Mouse (Mus musculus): ENCODE measurements around the gene Tacr2.
A peak's percentile ranks its signal among the peaks of the same experiment; 100 is the strongest.

The Tacr2 gene

DNA sequence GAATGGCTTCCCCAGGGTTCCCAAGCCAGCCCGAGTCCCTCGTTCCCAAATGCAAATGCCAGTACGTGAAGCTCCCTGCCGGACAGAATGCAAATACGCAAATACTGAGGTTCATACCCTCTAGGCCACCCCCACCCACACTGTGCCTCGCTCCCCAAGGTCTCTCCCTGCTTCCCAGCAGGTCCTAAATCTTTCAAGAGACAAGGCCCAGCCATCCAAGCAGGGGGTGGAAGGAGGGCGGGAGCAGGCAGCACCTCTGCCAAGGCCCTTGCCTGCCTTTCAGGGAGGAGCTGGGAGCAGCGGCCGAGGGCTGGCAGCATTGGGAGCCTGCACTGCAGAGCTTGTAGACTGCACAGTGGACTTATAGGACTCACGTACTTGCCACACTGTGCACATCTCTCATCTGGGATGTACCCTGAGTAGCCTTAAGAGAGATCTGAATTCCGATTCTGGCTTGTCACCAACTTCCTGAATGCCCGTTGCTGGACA lies at the start of gene Tacr2:
TSS of gene Tacr2 (plus strand) at position 439 of the 489 bp plus-strand sequence.
- DNase-seq (ENCODE audit: low spot score in 2 of 2), result no peak

DNA sequence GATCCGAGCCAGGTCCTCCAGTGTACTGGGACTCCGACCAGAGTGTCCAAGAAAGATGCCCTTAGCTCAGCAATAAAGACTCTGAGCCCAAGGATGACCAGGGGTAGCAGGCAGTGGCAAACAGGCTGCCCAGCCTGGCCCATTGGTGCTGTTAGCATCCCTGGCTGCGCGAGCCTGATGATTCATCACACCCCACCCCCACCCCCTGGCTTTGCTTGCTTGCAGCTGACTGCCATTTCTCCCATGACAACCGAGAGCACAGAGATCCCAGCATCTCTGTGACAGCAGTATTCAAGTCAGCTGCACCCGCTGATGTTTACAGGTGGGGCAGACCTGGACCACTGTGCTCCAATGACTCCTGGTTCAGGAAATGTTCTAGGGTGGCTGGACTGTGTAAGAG lies 49.7 kb upstream of the Tacr2 start:
- peak; percentile 50 to 55 for DNase-seq (ENCODE audit: low spot score in 2 of 2)

DNA sequence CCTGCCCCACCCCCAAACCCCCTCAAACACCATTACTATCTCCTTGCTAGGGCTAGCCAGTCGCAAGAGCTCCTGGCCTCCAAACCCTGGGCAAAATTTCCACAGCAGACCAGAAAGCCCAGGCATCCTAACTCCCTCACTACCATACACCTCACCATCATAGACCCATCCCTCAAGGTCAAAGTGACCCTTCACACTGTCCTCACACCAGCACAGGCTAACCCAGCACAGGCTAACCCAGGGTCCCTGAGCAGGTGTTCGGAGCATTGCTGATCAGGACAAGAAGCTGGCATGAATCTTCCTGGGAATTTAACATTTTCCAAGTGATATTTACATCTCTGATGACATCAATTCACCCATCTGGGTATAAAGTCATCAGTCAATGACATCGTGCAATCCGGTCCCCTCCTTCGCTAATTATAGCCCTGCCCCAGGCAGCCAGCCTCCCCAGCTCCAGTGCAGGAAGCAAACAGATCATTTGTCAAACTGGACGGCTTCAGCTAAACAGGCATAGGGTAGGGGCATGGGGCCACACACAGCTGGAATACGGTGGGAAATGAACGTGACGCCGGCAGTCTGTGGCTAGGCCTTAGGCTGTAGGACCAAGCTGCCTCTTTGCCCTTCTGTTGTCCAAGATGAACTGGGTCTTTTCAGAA lies 43.9 kb upstream of the Tacr2 start:
- DNase-seq (ENCODE audit: low spot score in 2 of 2), result no peak

DNA sequence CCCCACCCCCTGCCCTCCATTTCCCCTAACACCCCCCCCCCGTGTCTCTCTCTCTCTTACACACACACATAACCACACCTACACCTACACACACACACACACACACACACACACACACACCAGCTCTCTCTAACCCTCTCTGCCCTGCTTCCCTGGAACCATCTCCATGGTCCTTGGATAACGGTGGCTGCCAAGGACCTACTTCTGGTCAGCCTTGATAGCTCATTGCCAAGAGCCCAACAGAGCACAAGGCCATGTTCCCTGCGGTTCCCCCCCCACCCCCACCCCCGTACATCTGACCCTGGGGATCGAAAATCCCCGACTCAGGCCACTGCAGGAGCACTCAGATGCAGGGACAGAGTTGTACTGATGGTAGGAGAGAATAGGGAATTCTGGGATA lies 40.9 kb upstream of the Tacr2 start:
- no peak for DNase-seq (ENCODE audit: low spot score in 2 of 2)

DNA sequence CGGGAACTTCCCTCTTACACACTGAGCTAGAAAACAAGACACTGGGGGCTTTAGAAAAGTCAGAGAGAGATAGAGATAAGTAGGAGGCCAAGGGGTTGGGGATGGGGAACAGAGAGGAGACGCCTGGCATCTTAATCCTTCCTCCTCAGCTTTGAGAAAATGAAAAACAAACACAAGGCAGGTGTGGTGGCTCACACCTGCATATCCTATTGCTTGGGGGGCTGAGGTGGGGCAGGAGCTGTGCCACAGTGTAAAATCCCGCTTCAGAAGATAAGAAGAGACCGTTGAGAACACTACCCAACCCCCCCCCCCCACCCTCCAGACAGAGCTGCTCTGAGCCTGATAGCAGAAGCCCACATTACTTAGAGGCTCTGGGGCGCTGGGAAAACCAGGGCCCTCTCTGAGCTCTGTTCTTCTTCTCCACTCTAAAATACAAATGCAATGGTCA lies 37.0 kb upstream of the Tacr2 start:
- no peak for DNase-seq (ENCODE audit: low spot score in 2 of 2)

DNA sequence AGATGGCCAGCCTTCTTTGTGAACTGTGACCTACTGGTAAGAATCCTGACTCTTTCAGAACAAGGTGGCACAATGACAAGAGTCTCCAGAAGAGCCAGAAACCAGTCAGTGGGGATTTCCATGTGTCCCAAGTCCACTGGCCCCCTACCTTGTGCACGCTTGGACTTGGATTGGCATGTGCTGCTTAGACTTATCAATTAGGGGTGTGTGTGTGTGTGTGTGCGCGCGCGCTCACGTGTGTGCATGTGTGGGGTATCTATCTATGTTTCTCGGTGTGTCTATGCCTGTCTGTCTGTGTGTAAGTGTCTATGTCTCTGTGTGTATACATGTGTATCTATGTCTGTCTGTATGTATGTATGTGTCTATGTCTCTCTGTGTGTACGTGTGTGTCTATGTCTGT lies 36.6 kb upstream of the Tacr2 start:
- no peak for DNase-seq (ENCODE audit: low spot score in 2 of 2)

DNA sequence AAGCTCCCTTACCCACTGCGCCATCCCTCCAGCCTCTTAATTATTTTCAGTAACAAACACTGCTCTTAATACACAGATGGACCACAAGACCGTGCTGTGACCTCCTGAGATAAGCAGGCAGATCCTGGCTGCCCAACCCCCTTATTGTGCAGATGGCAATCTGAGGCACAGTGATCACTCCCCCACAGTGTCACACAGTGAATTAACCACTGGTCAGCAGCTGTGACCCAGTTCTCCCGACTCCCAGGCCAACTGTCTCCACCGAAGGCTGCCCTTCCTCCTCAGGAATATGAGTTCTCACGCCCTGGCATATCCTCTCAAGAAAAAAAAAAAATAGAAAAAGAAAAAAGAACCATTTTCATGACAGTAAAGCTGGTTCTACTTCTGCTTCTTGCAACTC lies 35.6 kb upstream of the Tacr2 start:
- no peak for DNase-seq (ENCODE audit: low spot score in 2 of 2)

DNA sequence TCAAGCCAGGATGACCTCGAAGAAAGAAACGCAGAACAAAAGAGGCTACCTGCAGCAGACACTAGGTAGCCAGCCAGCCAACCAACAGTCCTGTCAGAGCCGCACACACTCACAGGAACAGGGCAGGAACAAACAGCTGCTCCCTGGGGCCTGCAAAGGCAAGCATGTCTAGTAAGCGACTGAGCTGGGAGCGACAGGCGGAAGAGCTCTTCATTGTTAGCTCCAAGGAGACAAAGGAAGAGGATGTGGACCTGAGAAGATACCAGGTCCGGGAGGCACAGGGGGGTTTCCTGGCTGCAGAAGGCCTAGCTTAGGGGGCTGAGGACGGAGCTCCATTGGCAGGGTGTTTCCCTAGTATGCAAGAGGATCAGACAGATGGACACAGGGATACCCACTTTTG lies 35.0 kb upstream of the Tacr2 start:
- no peak for DNase-seq (ENCODE audit: low spot score in 2 of 2)

DNA sequence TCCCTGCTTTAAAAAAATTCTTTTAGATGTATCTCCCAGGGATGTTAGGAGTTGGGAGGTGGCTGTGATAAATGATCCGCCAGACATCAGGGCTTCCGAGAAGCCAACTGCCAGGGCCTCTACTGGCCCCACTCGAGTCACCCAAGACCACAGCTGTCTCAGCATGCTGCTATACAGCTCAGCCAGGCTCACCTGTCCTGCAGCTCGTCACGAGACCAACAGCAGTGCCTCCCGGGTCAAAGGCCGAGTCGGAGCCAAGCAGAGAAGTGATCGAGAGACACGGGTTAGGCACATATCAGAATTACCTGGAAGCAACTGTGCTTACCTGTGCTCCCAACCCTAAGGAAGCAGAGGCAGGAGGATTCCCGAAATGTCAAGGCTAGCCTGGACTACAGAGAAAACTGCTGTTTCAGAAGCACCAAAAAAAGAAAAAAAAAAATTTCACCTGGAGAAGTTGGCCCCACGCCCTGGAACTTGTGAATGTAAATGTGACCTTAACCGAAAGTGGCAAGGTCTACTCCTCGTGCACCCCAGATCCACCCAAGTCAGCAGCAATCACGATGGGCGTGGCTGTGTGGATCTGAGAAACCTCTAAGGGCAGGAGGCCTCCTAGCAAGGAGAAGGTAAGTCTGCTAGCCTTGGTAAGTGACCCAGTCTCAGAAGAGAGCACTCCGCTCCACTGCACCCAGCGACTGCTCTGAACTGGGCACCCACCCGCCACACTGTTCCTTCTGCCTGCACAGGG lies 34.0 kb upstream of the Tacr2 start:
- no peak for DNase-seq (ENCODE audit: low spot score in 2 of 2)

DNA sequence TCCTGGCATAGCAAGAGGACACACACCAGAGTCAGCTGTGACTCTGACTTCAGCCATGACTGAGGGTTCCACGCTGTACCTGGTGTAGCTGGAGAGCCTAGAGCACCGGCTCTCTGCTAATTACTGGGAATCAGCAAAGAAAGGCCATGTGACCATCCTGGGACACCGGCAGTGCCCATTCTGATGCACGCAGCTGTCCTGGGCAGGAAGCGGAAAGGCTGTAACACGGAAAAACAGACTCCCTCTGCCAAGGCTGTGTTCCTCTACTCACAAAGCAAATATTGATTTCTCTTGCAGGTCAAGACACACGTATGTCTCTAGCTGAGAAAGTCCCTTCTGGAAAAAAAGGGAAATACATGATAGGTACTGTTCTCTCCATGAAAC lies 33.5 kb upstream of the Tacr2 start:
- DNase-seq (ENCODE audit: low spot score in 2 of 2), result no peak

DNA sequence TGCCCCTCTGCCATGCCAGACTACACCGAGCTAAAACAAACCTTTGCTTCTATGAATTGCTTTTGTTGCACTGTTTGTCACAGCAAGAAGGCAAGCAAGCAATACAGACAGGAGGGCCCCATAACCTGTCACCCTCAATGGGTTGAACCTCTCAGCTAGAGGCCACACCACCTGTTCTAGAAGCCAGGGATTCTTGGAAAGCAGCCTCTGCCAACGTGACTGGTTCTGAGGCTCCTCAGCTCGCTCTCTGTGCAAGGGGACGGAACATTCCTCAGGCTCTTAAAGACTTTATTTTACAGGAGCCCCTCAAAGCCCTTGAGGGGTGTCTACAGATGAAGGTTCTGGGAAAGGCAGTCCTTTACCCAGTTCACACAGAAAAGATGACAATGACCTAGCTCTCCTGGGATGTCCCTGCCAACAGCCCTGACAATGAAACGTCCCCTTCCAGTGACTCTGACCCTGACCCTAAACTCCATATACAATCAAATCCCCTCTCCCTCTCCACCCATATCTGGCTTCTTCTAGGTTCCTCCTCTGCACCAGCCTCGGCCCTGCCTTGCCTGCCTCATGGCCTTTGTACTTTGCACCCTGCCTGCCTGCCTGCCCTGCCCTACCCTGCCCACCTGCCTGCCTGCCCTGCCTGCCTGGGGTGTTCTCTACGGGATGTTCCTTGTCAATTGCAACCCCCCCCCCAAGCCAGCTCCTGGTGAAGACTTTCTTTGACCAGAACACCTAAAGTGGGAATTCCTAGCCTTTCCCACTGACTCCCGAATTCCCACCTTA lies 31.3 kb upstream of the Tacr2 start:
- DNase-seq (ENCODE audit: low spot score in 2 of 2), result no peak

DNA sequence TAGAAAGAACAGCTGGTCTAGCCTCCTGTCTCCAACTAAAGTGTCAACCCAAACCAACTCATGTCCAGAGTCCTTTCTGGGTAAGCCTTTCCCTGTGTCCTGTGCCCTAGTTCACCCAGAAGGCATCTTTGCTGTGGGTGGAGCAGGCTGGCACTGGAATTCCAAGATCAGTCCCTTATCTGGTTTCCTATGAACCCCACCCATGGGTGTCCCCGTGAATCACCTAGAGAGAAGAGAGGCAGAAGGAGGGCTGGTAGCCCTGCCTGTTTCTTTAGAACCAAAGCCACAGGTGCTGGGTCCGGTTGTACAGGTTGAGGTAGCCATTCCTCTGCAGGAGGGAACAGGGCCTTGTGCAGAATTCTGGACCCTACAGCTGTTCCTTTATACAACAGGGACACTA lies 30.6 kb upstream of the Tacr2 start:
- no peak for DNase-seq (ENCODE audit: low spot score in 2 of 2)

DNA sequence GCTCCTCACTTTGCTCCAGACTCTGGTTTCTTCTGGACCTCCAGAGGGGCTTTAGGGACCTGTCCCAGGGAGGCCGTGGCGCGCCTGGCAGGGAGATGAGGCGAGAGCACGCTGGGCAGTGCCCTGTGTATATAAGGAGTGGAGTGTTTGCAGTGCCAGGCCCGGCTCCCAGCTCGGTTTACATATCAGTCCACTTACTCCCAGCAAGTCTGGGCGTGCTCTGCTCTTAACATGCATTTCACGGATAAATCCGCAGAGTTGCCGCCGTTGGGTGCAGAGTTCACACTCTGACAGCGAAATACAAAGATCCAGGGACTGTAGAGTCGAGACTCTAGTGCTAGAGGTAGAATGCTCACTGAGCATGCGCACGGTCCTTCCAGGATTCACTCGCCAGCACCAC lies 29.5 kb upstream of the Tacr2 start:
- DNase-seq (ENCODE audit: low spot score in 2 of 2), result no peak

DNA sequence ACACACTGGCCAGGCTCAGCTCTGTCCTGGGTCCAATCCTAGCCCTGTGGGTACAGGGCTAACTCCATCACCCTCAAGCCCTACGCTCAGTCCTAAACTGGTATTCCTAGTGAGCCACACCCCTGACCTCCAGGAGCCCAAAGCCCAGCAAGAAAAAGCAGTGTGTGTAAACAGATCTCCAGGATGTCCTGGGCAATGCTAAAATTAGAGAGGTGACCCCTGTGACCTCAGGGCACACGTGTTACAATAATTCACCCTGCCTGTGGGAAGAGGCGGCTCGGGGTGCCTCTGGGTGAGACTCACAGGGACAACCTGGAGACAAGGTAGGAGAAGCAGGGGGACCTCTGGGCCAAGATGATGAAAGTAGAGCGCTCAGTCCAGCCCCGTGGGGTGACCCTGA lies 28.0 kb upstream of the Tacr2 start:
- DNase-seq (ENCODE audit: low spot score in 2 of 2), result no peak

DNA sequence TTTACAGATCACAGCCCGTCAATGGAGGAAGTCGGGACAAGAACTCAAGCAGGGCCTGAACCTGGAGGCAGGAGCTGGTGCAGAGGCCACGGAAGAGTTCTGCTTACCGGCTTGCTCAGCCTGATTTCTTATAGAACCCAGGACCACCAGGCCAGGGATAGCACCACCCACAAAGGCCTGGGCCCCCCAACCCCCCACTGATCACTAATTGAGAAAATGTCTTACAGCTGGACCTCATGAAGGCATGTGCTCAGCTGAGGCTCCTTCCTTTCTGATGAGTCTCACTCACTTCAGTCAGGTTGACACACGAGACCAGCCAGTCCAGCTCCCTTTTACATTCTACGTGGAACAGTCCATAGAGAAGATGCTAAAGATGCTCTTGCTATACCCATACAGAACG lies 26.4 kb upstream of the Tacr2 start:
- DNase-seq (ENCODE audit: low spot score in 2 of 2), result no peak

DNA sequence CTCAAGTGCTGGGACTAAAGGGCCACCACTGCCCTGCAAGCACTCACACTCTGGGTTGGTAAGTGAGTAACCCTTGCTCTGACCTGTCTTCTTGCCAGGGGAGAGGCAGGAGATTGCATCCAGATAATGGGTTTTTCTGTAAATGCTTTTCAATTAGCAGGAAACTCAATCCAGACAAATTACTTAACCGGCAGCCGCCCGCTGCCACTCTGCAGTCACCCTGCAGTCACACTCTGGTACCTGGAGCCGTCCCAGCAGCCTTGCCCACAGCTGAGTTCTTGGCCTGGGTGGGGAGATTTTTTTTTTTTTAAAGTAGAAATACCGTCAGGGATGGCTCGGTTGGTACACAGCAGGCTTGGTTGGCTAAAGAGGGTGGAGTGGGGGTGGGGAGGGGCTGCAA lies 24.1 kb upstream of the Tacr2 start:
- no peak for DNase-seq (ENCODE audit: low spot score in 2 of 2)

DNA sequence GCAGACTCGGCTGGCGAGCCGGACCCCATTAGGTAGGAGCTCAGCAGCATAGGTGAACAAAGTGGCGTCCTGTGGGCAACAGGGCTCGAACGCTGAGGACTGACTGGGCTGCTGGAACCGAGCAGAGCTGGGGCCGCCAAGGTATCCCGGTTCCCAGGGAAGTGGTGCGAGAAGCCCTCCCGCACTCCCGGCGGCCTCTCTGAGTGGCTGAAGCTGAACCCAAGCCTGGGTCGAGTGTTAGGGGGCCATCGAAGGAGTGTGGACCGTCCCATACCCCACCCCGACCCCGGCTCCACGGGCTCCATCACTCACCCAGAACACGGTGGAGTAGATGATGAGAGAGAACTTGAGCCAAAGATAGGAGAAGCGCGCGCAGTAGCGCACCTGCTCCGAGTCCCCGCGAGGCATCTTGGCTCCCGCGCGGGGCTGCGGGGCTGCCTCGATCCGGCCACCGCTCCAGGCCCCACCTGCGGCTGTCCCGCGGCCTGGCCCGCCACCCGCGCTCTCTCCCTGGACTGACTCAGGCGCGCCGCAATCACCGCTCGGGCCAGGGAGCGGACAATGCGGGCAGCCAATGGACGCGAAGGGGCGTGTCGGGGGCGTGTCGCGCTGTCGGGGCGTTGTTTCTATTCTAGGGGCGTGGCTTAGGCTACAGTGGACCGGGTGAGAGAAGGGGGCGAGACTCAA lies 21.4 kb upstream of the Tacr2 start, which contains the start of gene Tspan15:
TSS of gene Tspan15 (minus strand) at position 544 of the 687 bp plus-strand sequence.
- peak; percentile 86 to 90 for DNase-seq (ENCODE audit: low spot score in 2 of 2)

DNA sequence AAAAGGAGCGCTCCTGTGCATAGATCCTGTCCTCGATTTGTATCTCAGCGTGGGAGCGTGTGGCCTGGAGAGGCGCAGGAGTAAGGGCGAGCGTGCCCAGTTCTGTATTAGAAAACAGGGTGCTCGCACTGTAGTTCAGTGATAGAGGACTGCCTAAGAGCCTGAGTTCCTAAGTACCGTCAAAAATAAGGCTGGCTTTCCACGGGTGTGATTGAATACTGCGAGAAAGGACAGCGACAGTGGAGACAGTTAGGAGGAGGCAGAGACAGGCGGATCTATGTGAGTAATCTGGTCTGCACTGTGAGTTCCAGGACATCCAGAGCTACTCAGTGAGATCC lies 20.9 kb upstream of the Tacr2 start:
- DNase-seq (ENCODE audit: low spot score in 2 of 2), result no peak

DNA sequence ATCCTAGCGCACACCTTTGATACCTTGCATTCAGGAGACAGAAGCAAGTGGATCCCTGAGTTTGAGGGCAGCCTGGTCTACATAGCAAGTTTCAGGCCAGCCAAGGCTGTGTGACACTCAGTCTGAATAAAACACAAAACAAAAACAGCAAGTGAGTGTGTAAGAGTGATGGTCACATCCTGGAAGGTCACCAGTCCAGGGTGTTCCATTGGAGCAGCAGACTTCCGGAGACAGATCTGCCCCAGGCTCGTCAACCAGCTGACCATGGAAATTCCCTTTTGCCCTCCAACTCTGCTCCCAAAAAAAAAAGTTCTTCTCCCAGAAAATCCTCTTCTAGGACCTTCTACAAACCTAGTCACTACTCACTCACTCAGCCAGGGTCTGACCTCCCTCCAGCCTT lies 20.4 kb upstream of the Tacr2 start:
- DNase-seq (ENCODE audit: low spot score in 2 of 2), result no peak

DNA sequence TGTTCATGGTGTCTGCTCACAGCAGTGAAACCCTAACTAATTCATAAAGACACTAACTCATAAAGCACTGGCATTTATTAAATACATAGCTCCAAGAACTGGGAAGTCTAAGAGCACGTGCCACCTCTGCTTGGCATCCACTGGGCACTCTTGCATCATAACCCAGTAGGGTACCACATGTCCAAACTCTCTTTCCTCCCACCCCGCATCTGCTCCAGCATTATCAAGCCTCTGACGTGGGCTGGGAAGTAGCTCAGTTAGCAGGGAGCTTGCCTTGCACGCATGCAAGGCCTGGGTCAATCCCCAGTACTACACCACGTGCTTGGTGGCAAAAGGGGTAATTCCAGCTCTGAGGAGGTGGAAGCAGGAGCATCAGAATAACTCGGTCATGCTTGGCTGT lies 16.1 kb upstream of the Tacr2 start:
- DNase-seq (ENCODE audit: low spot score in 2 of 2), result no peak

DNA sequence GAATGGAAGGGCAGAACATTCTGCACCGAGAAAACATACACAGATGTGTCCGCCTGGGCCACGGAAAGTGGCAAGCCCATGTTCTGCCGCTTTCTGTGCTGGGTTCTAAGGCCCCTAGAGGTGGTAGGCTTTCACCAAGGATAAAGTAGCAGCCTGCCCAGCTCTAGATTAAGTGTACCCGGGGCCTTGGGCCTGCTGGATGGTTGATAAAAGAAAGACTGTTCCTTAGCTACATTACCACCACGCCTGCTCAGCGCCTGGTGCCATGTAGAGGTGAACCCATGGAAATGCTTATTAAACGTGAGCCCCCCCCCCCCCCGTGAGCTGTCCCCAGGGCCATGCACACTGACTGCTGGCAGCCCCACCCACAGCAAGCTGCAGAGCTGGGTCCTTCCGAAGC lies 15.0 kb upstream of the Tacr2 start:
- DNase-seq (ENCODE audit: low spot score in 2 of 2), result no peak

DNA sequence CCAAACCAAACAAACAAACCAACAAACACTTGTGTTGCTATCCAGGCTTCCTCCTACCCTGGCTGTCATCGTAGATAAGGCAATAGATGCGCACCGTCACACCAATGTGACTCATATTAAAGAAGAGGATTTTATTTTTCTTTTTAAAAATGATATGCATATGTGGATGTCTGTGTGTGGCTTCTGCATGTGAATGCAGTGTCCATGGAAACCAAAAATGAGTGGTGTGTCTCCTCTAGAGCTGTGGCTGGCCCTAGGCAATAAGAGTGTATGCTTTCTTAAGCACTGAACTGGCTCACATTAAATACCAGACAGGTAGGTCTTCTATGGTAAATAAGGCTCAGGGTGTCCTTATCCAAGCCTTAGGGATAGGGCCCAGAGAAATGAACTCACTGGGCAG lies 13.6 kb upstream of the Tacr2 start:
- DNase-seq (ENCODE audit: low spot score in 2 of 2), result no peak

Data from right cerebral cortex, postnatal 10 days (tissue).